Mouse (Mus musculus) limb, embryonic 11.5 days (tissue): ENCODE data around the gene Tmem151b. TPM values are rescaled to one million over a fixed set of nuclear protein-coding genes. Genes with fewer than 3 reads are reported as not detected.

Experiments used
- ATAC-seq: fragments of 200-750 bp; cut with Nextera tagmentation; 2 replicates; pipeline ENCODE4 v1.8.0; 2017; ENCODE audit warnings: low read depth; ENCODE audit not compliant: insufficient number of reproducible peaks, low FRiP score, low TSS enrichment
- DNase-seq: peaks from one replicate; pipeline ENCODE4 v3.0.0-alpha.2; 2015; ENCODE audit warnings: low spot score
- H3K27ac ChIP-seq: fragments of 300-500 bp; sonication (generic); replicated peaks from 2 replicates; pipeline ENCODE4 v1.5.1; 2014; ENCODE audit warnings: low read depth, mild to moderate bottlenecking, low read length
- H3K27me3 ChIP-seq: fragments of 300-500 bp; sonication (generic); 2 replicates; pipeline ENCODE4 v1.6.1; 2014; ENCODE audit warnings: mild to moderate bottlenecking, low read length, mixed read lengths; ENCODE audit not compliant: control insufficient read depth, insufficient read depth
- H3K36me3 ChIP-seq: fragments of 300-500 bp; sonication (generic); 2 replicates; pipeline ENCODE4 v1.6.1; 2014; ENCODE audit warnings: mild to moderate bottlenecking, low read length, moderate library complexity, mixed read lengths; ENCODE audit not compliant: control insufficient read depth, insufficient read depth
- H3K4me1 ChIP-seq: fragments of 300-500 bp; sonication (generic); 2 replicates; pipeline ENCODE4 v1.6.1; 2014; ENCODE audit warnings: low read length, mixed read lengths; ENCODE audit not compliant: control insufficient read depth, insufficient read depth
- H3K4me2 ChIP-seq: fragments of 300-500 bp; sonication (generic); 2 replicates; pipeline ENCODE4 v1.6.1; 2014; ENCODE audit warnings: low read depth, mild to moderate bottlenecking, moderate library complexity; ENCODE audit not compliant: severe bottlenecking
- H3K4me3 ChIP-seq: fragments of 300-500 bp; sonication (generic); 2 replicates; pipeline ENCODE4 v1.5.1; 2014; ENCODE audit warnings: low read depth, low read length
- H3K9ac ChIP-seq: fragments of 300-500 bp; sonication (generic); 2 replicates; pipeline ENCODE4 v1.6.1; 2014; ENCODE audit warnings: mild to moderate bottlenecking, low read length
- H3K9me3 ChIP-seq: fragments of 300-500 bp; sonication (generic); 2 replicates; pipeline ENCODE4 v1.6.1; 2016; ENCODE audit warnings: low read length; ENCODE audit not compliant: control insufficient read depth
- WGBS: fragments of 180-500 bp; shearing (Covaris S2); extraction: QIAGEN DNeasy Blood & Tissue Kit; methylation state at CpG from one replicate; pipeline ENCODE4 v1.1.7; 2014; 5-methylcytosine and 5-hydroxymethylcytosine counted together
- polyA plus RNA-seq: library from polyadenylated mRNA; unstranded; fragments of >200 nt; fragmentation: Nextera tagmentation; extraction: Ambion mirVana; gene quantifications from 2 replicates; pipeline ENCODE4 v1.2.1, GENCODE M21; 2014

The Tmem151b gene
- polyA plus RNA-seq, 1 experiment from 2014 or later: 5.2 TPM

- no peaks in the 10 kb centered on the region for H3K9me3 ChIP-seq
- peaks cover 4% of the 10 kb centered on the region; the same call in 1 of the 2 replicates for H3K4me1 ChIP-seq
- WGBS: under 1% methylated on average over 42 of the region's 42 CpGs
- H3K27ac ChIP-seq: no peak within 1 kb of the TSS; the same call in 1 of the 2 replicates
- DNase-seq (peak; percentile 96), ATAC-seq (peak; percentile 89)
- H3K4me2 ChIP-seq: peak within 1 kb of the TSS; percentile 34; the same call in 1 of the 2 replicates
- H3K27me3 ChIP-seq: no peaks in the 10 kb centered on the region
- peaks cover 5% of the 10 kb centered on the region; the same call in 1 of the 2 replicates for H3K36me3 ChIP-seq
- H3K9ac ChIP-seq: peak within 1 kb of the TSS; percentile 65
- peak within 1 kb of the TSS; percentile 65 for H3K4me3 ChIP-seq
Observed at GRCm38 (mm10) chr17:45506700-45507189, 42.7 kb downstream of the Tmem151b start, which contains the start of gene Aars2. TSS of gene Aars2 (plus strand) at chr17:45506841.

DNA sequence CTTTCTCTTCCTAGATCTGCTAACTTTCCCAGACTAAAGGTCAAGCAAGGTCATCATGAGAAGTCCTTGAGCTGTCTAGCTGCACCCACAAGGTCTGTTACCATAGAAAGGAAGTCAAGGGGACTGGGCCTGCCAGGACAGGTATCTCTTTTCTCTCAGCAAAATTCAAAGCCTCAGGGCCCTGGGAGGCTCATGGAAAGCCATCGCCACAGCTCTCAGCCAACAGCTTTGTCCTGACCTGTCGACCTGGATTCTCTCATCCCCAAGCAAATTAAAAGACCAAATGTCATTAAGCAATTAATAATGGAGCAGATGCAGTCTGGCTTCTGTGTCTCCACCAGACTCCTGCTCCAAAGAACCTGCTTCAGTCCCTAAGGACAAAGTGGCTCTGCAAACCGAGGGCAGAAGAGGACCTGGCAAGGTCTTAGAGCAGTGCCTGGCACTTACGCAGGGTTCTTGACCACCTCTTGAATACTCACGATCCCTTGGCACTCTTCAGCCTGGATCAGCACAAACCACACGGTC, 43.5 kb downstream of the Tmem151b start:
- WGBS: 76% methylated on average over 6 of the region's 6 CpGs
- no peaks in the 10 kb centered on the region for H3K27me3 ChIP-seq
- no peak for ATAC-seq
- H3K9ac ChIP-seq: no peak overlapping the region
- no peak overlapping the region for H3K4me2 ChIP-seq
- DNase-seq: no peak
- H3K4me3 ChIP-seq: no peak overlapping the region
- no peak overlapping the region for H3K27ac ChIP-seq
- H3K9me3 ChIP-seq: no peaks in the 10 kb centered on the region
- peaks cover 5% of the 10 kb centered on the region; the same call in 1 of the 2 replicates for H3K36me3 ChIP-seq
- peaks cover 4% of the 10 kb centered on the region; the same call in 1 of the 2 replicates for H3K4me1 ChIP-seq

- no peak overlapping the region for H3K9ac ChIP-seq
- peaks cover 2% of the 10 kb centered on the region; the same call in 1 of the 2 replicates for H3K36me3 ChIP-seq
- H3K27ac ChIP-seq: no peak overlapping the region
- H3K27me3 ChIP-seq: no peaks in the 10 kb centered on the region
- no peak overlapping the region for H3K4me3 ChIP-seq
- H3K9me3 ChIP-seq: no peaks in the 10 kb centered on the region
- 67% methylated on average over 5 of the region's 5 CpGs for WGBS
- no peak overlapping the region for H3K4me2 ChIP-seq
- H3K4me1 ChIP-seq: peaks cover 4% of the 10 kb centered on the region; the same call in 1 of the 2 replicates
- ATAC-seq (no peak), DNase-seq (no peak)
Observed at GRCm38 (mm10) chr17:45503301-45503973, 46.0 kb downstream of the Tmem151b start.

DNA sequence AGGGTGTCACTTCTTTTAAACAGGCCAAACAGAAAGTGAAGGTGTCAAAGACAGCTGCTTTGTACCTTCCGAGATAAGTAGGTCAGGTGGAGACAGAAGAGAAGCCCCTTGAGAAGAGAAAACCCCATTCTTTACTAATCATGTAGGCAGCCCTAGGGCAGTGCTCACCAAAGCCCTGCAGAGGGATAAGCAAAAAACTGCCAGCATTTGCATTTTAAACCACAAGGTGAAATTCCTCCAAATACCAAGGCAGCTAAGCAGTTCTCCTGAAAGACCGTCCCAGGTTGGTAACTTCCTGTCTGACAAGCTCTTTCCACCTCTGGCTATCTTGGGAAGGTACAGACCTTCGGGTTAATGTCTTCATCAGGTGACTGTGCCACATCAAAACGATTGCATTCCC, 47.2 kb downstream of the Tmem151b start:
- Histone ChIP-seq H3K36me3 (no peaks in the 10 kb centered on the region), H3K27me3 (no peaks in the 10 kb centered on the region), H3K9ac (no peak overlapping the region), H3K4me1 (peaks cover under 1% of the 10 kb centered on the region; the same call in 1 of the 2 replicates), H3K4me2 (no peak overlapping the region), H3K9me3 (no peaks in the 10 kb centered on the region), H3K4me3 (no peak overlapping the region), H3K27ac (no peak overlapping the region)
- WGBS: 56% methylated on average over 4 of the region's 4 CpGs
- DNase-seq (no peak), ATAC-seq (no peak)

- Histone ChIP-seq H3K9ac (no peak overlapping the region), H3K27me3 (no peaks in the 10 kb centered on the region), H3K4me2 (no peak overlapping the region), H3K4me1 (no peaks in the 10 kb centered on the region), H3K27ac (no peak overlapping the region), H3K36me3 (no peaks in the 10 kb centered on the region), H3K4me3 (no peak overlapping the region), H3K9me3 (no peaks in the 10 kb centered on the region)
- DNase-seq (no peak), ATAC-seq (no peak)
- 39% methylated on average over 4 of the region's 4 CpGs for WGBS
Observed at GRCm38 (mm10) chr17:45500981-45501380, 48.5 kb downstream of the Tmem151b start.

DNA sequence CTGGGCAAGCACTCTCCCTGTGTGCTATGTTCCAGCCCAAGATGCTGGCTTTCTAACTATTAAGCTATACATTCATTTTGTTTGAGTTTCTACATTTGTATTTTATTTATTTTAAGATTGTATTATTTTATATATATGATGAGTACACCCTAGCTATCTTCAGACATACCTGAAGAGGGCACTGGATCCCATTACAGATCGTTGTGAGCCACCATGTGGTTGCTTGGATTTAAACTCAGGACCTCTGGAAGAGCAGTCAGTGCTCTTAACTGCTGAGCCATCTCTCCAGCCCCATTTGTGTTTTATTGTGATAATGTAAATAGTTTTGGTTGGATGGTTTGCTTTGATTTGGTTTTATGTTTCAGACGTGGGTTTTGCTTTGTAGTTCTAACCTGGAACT, 50.0 kb downstream of the Tmem151b start:
- Histone ChIP-seq H3K27ac (no peak overlapping the region), H3K36me3 (no peaks in the 10 kb centered on the region), H3K4me1 (no peaks in the 10 kb centered on the region), H3K4me3 (no peak overlapping the region), H3K27me3 (no peaks in the 10 kb centered on the region), H3K4me2 (no peak overlapping the region), H3K9ac (no peak overlapping the region), H3K9me3 (no peaks in the 10 kb centered on the region)
- 36% methylated on average over 2 of the region's 2 CpGs for WGBS
- DNase-seq (no peak), ATAC-seq (no peak)

- no peak overlapping the region for H3K4me3 ChIP-seq
- ATAC-seq (no peak), DNase-seq (no peak)
- WGBS: 88% methylated on average over 13 of the region's 13 CpGs
- no peak overlapping the region for H3K27ac ChIP-seq
- H3K27me3 ChIP-seq: no peaks in the 10 kb centered on the region
- H3K9me3 ChIP-seq: no peaks in the 10 kb centered on the region
- H3K36me3 ChIP-seq: no peaks in the 10 kb centered on the region
- H3K4me2 ChIP-seq: no peak overlapping the region
- H3K4me1 ChIP-seq: no peaks in the 10 kb centered on the region
- H3K9ac ChIP-seq: no peak overlapping the region
Observed at GRCm38 (mm10) chr17:45498397-45498796, 51.1 kb downstream of the Tmem151b start.

- H3K27ac ChIP-seq: no peak overlapping the region
- no peak overlapping the region for H3K4me2 ChIP-seq
- no peak overlapping the region for H3K4me3 ChIP-seq
- H3K27me3 ChIP-seq: no peaks in the 10 kb centered on the region
- no peak for ATAC-seq
- no peaks in the 10 kb centered on the region for H3K36me3 ChIP-seq
- WGBS: 84% methylated on average over 11 of the region's 11 CpGs
- H3K4me1 ChIP-seq: no peaks in the 10 kb centered on the region
- DNase-seq: no peak
- no peaks in the 10 kb centered on the region for H3K9me3 ChIP-seq
- H3K9ac ChIP-seq: no peak overlapping the region
Observed at GRCm38 (mm10) chr17:45495398-45495797, 54.1 kb downstream of the Tmem151b start.
